Mouse (Mus musculus): ENCODE measurements at regions not wholly inside any gene's neighbourhood (a gene's known extent, or its start where the extent isn't known, plus 50 kb on each side); places are given as distances from the start of the nearest gene placed in this dataset.

DNA sequence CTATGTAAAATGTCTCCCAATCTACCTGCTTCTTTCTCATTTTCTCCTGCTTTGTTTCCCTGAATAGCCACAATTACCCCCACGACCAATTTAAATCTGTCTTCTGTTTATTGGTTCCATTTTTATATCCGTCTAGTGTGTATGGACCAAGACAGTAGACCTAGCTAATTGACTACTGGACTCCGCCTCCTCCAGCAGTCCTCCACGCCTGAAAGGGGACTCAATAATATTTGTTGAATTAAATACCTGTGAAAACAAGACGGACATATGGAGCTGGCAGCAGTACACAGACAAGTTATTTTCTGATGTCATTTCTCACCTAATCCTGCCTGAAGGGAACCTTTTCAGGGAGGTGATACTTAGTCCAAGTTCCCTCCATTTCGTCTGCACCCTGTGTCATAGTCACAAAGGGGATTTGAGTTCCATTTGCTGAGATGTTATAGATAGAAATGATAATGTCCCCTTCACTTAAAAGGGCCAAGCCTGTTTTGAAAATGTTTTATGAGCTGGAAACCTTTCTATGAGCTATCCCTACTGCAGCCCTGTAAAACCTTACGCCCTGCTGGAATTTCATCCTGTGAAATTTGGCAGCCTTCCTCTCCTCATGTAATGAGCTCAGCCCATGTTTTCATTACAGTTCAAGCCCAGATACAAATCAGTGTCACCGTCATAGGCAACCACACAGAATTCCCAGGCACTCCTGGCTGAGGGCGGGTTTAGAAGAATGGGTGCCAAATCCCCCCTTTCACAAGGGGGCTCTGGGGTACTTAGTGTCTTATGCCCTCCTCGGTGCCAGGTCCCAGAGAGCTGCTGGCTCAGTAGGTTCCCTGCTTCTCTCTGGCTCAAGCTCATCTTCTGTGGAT is 391.1 kb upstream of the Id4 start:
- DNase-seq (ENCODE audit: low spot score): no peak

DNA sequence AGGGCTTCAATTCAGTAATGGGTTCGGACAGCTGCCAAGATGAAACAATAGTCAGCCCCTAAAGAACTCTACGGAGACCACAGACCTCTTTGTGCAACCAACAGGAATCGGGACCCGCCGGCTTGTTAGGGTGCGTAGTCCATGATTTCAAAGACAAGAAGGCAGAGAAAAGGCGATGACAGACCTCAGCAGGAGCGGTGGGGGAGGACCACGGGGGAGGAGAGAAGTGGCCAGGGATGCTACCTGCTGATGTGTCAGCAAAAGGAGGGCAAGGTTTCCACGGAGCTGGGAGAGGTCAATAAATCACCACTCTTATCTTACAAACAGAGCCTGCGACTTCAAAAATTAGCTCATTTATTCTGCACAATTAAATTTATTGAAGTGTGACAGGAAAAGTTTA is 388.4 kb upstream of the Id4 start:
- no peak for DNase-seq (ENCODE audit: low spot score)

DNA sequence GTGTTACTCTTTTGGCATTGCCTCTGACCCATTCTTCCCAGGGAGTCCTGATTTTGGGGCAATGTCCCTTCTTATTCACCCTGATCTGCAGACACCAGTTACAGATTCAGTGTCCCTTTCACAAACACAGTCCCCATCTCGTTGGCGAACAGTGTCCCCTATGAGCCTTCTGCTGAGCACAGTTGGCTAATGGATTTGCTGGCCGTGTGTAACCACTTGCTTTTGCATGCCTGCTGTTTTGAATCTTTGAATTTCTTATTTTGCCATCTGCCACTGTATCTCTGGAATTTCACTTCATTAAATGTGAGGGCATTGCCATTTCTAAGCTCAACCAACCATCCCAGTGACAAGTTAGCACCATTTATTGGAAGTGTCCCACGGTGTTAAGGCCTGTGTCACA is 368.5 kb upstream of the Id4 start:
- no peak for DNase-seq (ENCODE audit: low spot score)

DNA sequence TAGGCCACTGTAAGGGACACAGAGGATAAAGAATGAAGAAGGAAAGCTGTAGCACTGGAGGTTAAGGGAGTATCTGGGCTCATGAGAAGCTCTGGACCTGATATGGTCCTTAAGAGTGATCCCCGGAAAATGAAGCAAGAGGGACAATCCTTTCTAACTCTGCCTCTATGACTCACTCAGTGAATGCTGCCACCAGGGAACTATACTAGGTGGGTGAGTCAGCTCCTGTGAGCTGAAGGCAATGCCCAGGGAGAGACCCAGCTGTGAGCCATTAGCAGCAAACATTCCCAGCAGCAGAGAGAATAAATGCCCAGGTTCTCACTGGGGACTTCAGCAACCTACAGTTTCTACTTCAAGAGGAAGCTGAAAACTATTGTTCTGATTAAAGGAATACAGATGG is 366.7 kb upstream of the Id4 start:
- no peak for DNase-seq (ENCODE audit: low spot score)

DNA sequence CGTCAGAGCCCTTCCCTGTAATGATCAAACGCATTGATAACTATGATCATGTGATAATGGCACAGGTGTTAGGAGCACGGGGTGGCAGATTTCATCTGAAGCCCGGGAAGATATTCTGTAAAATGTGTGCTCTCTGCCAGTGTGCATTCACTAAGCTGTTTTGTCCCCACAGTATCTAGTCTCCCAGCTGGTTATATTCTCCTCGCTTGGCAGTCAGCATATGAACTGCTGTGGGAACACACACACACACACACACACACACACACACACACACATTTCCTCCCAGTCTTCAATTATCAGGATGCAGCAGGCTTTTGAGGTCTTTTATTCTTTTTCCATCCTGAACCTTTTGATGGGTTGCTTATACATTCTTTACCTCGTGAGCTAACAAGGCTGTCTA is 365.8 kb upstream of the Id4 start:
- DNase-seq (ENCODE audit: low spot score): no peak

DNA sequence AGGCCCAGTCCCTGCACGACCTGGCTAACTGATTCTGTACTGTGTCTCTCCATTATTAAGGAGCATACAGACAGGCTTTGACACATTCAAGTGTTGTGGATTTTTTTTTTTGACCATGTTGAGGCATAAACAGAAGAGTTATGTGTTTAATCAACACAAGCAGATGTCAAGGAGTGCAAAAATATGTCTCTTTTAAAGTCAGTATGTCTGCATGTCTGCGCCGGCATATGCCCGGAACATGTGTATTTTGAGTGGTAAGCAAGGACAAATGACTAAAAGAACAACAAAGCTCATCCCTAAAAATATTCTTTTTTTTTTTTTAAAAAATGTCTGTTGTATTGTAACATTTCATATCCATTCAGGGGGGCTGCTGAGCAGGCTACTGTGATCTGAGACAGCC is 364.4 kb upstream of the Id4 start:
- DNase-seq (ENCODE audit: low spot score): no peak

DNA sequence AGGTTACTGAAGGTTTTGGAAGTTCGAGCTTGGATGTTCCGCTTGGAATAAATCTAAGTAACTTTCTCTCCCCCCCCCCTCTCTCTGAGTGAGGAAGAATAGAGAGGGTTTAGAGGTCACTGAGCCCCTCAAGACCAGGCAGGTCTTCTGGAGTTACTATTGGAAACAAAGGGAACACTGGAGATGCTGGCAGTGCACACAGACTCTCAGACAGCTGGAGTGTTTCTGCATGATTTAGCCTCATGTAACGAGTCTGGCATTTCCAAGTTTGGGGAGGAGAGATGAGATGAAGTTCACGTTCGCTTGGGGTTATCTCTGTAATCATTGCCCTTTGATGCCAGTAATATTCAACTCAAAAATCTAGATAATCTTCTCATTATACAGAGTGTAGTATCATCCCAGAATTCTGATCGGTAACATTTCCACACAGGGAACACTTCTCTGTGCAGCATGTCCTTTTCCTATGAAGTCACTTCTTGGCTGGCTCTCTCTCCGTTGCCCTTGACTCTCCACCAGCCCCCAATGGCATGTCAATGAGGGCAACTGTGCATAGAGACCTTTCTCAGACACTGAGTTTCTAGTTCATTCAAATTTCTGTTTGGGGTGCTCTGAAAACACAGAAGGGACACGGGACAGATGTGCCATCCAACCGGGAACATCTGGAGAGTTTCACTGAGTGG is 351.0 kb upstream of the Id4 start:
- DNase-seq (ENCODE audit: low spot score): no peak

DNA sequence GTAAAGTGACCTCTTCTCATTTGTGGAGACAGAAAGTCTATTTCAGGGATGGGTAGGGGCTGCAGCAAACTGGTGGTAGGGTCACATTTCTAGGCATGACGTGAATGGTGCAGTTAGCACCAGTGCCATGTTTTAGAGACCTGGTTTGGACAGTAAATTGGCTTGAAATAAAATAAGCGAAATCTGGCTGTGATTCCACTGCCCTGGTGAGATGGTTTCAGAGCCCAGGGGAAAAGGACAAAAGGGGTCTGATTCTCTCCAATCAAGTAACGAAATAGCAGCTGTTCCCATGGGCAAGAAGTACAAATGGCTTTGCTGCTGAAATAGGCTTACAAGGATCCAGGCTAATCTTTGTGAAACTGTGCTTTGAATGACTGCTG is 350.5 kb upstream of the Id4 start:
- DNase-seq (ENCODE audit: low spot score): no peak

DNA sequence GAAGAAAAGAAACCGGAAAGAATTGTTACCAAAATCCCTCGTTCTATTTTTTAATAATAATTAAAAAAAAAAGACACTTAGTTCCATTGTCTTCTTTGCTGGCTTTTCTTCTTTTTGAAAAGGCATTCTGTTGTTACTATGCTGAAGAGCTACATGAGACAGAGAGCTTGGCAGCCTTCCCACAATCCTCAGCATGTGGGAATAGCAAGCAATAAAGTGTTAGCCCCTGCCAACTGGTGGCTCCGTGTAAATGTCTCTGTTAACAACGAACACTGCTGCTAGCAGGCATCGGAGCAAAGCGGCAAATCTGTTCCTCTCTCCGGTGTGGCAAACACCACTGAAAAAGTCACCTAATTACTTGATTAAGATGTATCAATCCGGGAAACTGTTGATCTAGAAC is 344.6 kb upstream of the Id4 start:
- DNase-seq (ENCODE audit: low spot score): no peak

DNA sequence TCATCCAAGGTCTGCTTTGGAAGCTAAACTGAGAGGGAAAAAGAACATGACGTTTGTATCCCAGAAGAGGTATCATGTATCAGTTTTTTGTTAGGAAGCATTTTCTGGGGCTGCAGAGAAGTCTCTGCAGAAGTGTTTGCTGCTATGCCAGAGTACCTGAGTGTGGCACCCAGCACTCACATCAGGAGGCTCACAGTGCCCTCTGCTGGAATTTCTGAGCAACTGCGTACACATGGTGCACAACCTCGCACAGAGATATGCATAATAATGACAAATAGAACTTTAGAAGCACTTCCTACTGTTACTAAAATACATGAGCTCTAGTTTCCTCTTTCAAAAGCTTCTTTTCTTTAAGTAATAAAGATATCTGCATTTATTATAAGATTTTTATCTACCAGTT is 343.7 kb upstream of the Id4 start:
- DNase-seq (ENCODE audit: low spot score): no peak

DNA sequence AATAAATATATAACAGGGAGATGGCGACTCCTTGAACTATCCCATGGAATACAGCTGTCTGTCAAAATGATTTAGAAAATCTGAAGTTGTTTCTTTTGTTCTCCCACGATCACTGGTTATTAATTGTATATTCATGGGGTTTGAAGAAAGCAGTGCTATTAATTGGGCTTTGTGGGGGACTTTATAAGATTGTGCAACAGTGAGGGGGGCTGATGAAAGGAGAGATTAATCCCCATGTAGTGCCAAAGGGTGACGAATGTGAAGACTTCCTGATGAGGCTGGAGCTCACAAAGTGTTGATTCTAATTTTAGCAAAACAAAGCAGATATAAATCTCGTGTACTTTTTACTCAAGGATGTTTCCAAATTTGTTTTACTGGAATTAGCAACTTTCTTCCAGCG is 340.0 kb upstream of the Id4 start:
- no peak for DNase-seq (ENCODE audit: low spot score)

DNA sequence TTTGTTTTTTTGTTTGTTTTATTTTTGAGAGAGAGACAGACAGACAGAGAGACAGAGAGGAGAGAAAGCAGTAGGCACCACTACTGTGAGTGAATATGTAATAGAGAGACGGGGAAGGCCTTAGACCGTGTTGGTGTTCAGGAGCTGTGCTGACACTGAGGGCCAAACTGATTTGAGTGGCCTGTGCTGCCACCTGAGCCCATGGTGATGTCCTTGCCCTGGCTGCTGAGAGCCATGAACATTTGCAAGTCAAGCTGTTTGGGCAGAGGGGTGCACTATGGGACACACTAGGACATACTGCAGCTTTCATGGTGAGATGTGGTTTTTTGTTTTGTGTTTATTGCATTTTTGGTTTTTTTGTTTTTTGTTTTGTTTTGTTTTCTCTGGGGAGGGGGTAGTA is 320.3 kb upstream of the Id4 start:
- DNase-seq (ENCODE audit: low spot score): no peak

DNA sequence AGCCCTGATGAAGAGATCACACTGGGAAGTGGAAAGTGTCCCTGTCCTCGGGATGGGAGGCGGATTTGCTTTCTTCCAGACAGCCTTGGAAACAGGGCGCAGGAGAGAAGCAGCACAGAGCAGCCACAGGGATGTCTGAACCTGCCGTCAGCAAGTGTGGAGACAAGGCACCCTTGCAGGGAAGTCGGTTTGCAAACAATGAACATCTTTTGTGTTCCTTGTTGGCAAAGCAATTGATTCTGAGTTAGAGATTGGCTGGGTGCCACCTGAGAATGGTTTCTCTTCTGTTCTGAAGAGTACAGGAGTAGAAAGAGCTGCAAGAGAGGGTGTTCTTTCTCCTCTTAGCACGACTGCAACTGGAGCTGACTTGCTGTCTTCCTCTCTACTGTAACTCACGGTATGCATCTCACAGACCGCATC is 318.6 kb upstream of the Id4 start:
- no peak for DNase-seq (ENCODE audit: low spot score)

DNA sequence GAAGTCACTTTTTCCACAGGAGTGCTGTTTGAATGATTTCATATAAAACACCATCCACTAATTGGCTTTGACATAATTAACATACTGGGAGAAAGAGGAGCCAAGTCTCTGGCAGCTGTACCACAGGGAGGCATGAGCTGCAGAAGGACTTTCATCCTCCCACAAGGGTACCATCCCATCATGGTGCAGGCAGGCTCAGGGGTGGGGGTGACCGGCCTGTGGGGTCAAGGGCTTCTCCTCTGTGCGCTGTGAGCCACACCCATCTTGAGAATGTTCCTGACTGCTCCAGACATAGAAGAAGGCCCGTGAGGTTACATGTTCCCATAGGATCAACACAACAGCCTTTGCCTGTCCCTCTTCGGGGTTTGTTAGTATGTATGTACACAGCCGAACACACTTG is 317.4 kb upstream of the Id4 start:
- no peak for DNase-seq (ENCODE audit: low spot score)

DNA sequence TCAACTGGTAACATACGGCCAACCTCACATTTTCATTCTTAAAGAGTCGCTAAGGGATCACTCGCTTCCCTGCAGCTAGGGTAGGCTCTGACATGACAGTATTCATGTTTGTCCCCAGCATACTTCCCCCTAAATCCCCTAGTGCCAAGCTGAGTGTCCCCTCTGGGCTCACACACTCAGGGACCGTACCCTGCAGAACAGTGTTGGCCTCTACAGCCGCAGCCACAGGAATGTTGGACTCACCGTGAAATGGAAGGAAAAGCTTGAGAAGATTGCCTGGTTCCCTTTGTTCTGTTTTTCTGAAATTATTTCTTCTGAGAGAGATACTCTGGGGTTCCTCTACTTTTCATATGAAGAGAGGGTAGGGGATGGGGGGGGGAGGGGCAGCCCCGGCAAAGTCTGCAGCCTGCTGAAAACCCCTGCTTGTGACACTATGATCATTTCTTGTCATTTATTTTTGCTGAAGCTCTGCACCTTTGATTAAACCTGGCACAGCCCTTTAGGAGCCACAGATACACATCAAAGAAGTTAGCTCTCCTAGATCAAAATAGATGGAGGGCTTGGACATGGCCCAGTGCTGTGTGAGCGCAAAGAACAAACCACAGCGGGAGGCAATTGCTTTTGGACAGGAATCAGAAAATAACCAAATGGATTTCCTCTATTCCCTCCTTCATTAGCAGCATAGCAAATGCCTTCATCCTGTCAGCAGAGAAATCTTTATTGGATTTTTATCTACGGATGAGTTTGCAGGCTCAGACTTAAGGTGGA is 312.7 kb upstream of the Id4 start:
- DNase-seq (ENCODE audit: low spot score): no peak

DNA sequence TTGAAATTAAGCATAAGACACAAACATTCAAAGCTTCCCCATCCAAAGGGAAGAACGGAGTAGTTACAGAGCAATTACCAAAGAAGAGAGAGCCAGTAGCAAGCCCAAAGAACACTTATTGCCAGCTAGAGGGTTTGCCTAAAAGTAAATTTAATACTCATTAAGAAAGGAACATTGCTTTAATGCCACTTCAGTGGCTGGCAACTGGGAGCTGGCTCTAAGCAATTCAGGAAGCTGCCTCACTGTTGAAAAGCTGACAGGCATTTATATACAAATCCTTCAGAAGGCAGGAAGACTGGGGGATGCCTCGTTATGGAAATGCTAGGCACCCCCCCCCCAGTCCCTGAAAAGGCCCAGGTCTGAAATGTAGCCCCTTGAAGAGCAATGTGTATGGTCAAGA is 310.6 kb upstream of the Id4 start:
- DNase-seq (ENCODE audit: low spot score): no peak

DNA sequence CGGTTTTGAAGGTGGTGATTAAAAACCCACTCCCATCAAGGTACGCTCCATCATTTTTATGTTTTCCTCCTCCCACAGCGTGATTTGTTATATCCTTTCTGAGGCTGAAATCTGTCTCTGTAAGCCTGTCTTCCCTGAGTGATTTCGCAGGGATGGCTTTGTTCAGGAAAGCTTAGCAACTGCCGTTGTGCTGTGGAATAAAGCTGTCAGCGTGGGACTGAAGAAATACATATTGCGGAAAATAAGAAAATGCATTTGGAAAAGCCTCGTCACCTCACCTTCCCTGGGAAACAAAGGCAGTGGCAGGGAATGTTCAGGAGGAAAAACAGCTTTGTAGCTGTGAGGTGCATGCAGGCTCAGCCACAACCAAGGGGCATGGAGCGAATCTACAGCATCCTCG is 310.0 kb upstream of the Id4 start:
- DNase-seq (ENCODE audit: low spot score): no peak

DNA sequence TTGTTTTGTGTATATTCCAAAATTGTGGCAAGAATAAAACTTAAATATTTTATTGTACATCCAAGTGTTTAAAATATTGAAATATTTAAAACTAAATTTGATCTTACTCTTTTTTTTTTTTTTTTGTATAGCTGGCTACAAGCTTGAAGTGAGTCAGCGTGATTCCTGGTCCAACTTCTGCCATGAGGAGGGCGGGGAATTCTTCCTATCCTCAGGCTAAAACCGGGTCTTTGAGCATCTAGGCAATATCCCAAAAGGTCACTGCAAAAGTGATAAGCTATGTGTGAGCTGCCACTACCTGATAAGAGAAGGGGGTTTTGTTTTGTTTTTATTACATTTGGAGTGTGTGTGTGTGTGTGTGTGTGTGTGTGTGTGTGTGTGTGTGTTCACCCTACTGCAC is 308.1 kb upstream of the Id4 start:
- DNase-seq (ENCODE audit: low spot score): no peak

DNA sequence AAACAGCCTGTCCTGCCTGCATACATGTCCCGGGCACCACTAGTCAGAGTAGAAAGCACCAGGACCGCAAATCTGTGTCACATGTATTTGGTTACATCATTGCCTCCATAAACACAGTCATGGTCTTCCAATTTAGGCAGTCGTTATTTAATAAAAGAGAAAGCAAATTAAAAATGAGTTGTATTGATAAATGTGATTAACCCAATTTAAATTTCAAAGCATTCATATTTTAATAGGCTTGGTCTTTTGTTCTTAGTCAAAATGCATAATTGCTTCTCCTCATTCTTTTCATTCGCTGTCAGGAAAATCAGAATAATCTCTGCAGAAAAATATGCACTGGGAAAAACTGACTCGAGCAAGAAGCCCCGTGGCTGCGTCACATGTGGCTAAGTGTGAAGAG is 307.3 kb upstream of the Id4 start:
- DNase-seq (ENCODE audit: low spot score): no peak

DNA sequence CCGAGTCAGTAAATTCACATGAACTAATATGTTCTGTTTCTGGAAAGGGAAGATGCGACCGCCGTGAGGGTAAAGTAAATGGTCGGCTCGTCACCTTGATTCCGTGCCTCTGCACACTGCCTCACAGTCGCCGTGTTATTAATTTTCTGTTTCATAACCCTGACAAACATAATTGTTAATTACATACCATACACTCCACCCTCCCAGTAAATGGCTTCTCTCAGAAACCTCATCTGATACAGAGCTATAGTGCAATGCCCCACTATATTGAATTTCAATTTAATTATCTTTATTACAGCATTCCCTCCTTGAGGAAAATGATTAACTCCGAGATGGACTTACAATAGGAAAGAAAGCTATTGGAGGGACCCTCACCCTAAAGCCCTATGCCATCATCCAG is 305.5 kb upstream of the Id4 start:
- no peak for DNase-seq (ENCODE audit: low spot score)

DNA sequence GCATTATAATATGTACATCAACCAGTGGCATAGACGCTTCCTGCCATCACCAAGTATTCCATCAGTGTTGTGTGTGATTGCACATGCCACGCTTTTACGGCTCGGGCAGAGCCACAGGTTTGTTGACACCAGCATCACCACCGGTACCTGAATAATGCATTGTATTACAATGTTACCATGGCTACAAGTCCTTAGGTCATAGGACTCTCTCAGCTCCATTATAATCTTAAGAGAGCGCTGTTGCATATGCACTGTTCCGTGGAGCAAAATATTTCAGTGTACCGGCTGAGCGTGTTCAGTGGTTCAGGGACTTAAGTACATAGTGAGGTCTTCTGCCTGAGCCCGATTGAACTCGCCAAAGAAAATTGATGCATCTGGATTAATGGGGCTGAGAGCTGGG is 303.4 kb upstream of the Id4 start:
- no peak for DNase-seq (ENCODE audit: low spot score)

DNA sequence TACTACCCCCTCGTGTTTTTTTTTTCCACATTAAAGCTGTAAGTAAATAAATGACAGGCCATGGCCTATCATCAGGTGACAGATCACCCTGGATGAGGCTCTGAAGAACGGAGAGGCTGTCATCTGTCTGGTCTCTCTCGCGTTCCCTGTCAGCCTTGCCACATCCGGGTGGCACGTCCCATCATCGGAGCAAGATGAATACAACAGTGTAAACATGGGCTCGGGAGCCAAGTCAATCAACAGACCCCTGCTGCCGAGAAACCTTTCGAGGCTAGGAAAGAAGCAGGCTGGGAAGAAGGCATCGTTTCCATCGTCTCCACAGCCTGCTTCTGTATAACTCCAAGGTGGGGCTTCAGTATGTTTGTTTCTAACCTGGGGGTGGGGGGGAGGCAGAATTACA is 286.8 kb upstream of the Id4 start:
- no peak for DNase-seq (ENCODE audit: low spot score)
